Mouse (Mus musculus) liver, postnatal 0 days (tissue): ENCODE results near the gene Camta1. TPM values are rescaled to one million over a fixed set of nuclear protein-coding genes. Genes with fewer than 3 reads are reported as not detected.

Source experiments
- ATAC-seq: fragments of 200-750 bp; cut with Nextera tagmentation; 2 replicates; pipeline ENCODE4 v1.8.0; 2017; ENCODE audit warnings: mild to moderate bottlenecking, moderate library complexity
- DNase-seq: peaks from one replicate; pipeline ENCODE4 v3.0.0-alpha.2; 2016
- H3K27ac ChIP-seq: fragments of 300-500 bp; sonication (generic); 2 replicates; pipeline ENCODE4 v1.5.1; 2014; ENCODE audit warnings: antibody characterized with exemption, moderate library complexity, mild to moderate bottlenecking, low read depth
- H3K27me3 ChIP-seq: fragments of 300-500 bp; sonication (generic); 2 replicates; pipeline ENCODE4 v1.6.1; 2014; ENCODE audit warnings: low read length, control low read depth, mixed read lengths; ENCODE audit not compliant: insufficient read depth
- H3K36me3 ChIP-seq: fragments of 300-500 bp; sonication (generic); replicated peaks from 2 replicates; pipeline ENCODE4 v1.6.1; 2014; ENCODE audit warnings: mild to moderate bottlenecking, control low read depth, low read length, moderate library complexity, mixed read lengths; ENCODE audit not compliant: insufficient read depth
- H3K4me1 ChIP-seq: fragments of 300-500 bp; sonication (generic); 2 replicates; pipeline ENCODE4 v1.6.1; 2014; ENCODE audit warnings: antibody characterized with exemption, mild to moderate bottlenecking, control low read depth; ENCODE audit not compliant: insufficient read depth
- H3K4me2 ChIP-seq: fragments of 300-500 bp; sonication (generic); 2 replicates; pipeline ENCODE4 v1.6.1; 2014; ENCODE audit warnings: low read depth, mild to moderate bottlenecking, low read length, moderate library complexity, mixed read lengths
- H3K4me3 ChIP-seq: fragments of 300-500 bp; sonication (generic); 2 replicates; pipeline ENCODE4 v1.5.1; 2014; ENCODE audit warnings: low read depth, low read length
- H3K9ac ChIP-seq: fragments of 300-500 bp; sonication (generic); replicated peaks from 2 replicates; pipeline ENCODE4 v1.6.1; 2014; ENCODE audit warnings: mild to moderate bottlenecking, moderate library complexity
- H3K9me3 ChIP-seq: fragments of 300-500 bp; sonication (generic); 2 replicates; pipeline ENCODE4 v1.6.1; 2016; ENCODE audit warnings: mild to moderate bottlenecking, control low read depth, low read length, mixed read lengths
- CTCF ChIP-seq: sonication (generic); IDR thresholded peaks from 2 replicates; pipeline ENCODE4 v1.5.1; 2016; ENCODE audit warnings: antibody characterized with exemption, low read depth
- EP300 ChIP-seq: IDR thresholded peaks from 2 replicates; pipeline ENCODE4 v1.6.1; 2016; ENCODE audit warnings: antibody characterized with exemption, low read depth, mild to moderate bottlenecking
- WGBS: fragments of 180-500 bp; shearing (Covaris S2); extraction: QIAGEN DNeasy Blood & Tissue Kit; methylation state at CpG from one replicate; pipeline ENCODE4 v1.1.7; 2014; ENCODE audit not compliant: insufficient replicate concordance; 5-methylcytosine and 5-hydroxymethylcytosine counted together
- polyA plus RNA-seq: library from polyadenylated mRNA; unstranded; fragments of >200 nt; fragmentation: Nextera tagmentation; extraction: Ambion mirVana; gene quantifications from 2 replicates; pipeline ENCODE4 v1.2.1, GENCODE M21; 2015

The Camta1 gene
- polyA plus RNA-seq, 1 experiment from 2014 or later, result 48.3 TPM

DNA sequence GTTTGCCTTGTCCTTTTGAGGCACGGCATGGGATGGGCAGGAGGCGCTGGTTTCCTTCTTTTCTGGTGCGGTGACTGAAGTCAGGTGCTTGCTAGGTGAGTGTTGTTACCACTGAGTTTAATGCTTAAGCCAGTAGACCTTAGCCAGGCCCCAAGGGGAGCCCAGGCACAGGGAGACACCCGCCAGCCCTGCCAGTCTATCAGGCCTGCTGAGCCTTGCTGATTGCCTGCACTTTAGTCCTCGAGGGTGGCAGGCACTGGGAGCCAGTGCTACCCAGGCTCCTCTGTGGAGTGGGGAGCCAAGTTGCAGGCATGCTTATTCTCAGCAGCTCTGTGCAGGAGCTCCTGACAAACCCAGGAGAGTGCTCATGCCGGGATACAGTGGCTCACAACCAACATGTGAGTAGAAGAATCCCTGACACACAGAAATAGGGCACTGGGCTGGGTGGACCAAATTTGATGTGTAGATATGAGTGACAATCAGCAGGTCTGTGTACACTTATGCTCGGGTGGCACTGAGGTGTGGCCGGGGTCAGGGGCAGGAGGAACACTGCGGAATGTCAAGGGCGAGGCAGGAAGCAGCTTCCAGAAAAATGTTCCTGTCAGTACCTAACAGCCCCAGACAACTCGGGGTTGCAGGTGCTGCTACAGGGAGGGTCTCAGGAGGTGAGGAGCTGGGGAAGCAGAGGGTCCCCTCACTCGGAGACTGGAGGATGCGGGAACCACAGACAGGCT is 638.2 kb downstream of the Camta1 start:
- ATAC-seq (no peak), DNase-seq (no peak)
- Histone ChIP-seq H3K4me1 (peaks cover 16% of the 10 kb centered on the region), H3K4me2 (no peak overlapping the region), H3K9ac (no peak overlapping the region), H3K27me3 (no peaks in the 10 kb centered on the region), H3K27ac (no peak overlapping the region), H3K9me3 (no peaks in the 10 kb centered on the region), H3K36me3 (no peaks in the 10 kb centered on the region), H3K4me3 (no peak overlapping the region)
- no peak for TF ChIP-seq EP300
- TF ChIP-seq CTCF, result no peak
- 62% methylated on average over 13 of the region's 13 CpGs for WGBS

DNA sequence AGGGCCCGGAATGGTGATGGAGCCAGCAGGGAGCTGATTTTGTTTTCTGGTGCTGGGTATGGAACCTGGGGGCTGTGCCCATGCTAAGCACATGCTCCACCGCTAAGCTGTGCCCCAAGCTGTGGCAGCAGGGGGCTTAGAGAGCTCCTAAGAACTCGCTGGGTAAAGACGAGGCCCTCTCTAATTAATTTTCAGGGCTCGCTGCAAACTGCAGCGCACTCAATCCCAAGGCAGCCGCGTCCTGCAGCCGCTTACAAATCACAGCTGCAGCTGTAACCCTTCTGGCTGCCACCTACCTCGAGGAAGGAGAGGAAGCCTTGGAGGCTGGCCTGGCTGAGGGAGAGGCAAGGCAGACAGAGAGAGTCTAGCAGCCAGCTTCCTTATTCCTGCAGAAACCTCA is 639.0 kb downstream of the Camta1 start:
- Histone ChIP-seq H3K9me3 (no peaks in the 10 kb centered on the region), H3K36me3 (no peaks in the 10 kb centered on the region), H3K9ac (no peak overlapping the region), H3K27me3 (no peaks in the 10 kb centered on the region), H3K4me3 (no peak overlapping the region), H3K4me1 (peaks cover 16% of the 10 kb centered on the region), H3K4me2 (no peak overlapping the region), H3K27ac (no peak overlapping the region)
- ATAC-seq (no peak), DNase-seq (no peak)
- 37% methylated on average over 10 of the region's 10 CpGs for WGBS
- TF ChIP-seq EP300 (no peak), CTCF (no peak)

DNA sequence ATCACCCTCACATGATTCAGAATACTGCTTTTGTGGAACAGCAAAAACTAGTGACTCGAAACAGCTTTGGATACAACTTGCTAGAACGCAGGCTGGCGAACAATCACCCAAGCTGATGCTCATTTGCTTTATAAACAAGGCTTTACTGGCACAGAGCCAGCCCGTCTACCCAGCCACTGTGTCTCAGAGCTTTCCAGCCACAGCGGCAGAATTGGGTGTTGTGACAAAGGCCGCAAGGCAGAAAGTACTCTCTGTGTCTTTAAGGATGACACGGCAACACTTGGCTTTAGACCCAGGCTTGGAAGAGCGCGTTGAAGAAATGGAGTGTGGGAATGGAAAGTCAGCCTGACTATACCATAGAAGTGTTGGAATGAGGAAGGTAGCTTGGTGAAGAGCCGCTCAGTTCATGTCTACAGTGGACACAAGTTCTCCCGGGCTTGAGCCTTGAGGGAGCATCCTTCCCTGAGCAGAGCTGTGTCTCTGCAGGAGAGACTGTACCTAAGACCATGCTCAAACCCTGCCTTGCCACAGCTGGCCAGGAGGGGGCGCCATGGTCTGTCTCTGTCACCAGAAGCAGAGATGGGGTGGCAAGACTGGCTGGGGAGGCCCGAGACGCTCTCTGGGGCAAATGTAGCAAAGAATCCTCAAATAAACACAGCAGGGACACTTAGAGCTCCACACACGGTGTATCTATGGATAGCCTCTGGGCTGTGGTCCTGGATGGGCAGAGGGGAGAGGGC is 645.0 kb downstream of the Camta1 start:
- Histone ChIP-seq H3K4me1 (peaks cover 4% of the 10 kb centered on the region), H3K9me3 (no peaks in the 10 kb centered on the region), H3K27me3 (no peaks in the 10 kb centered on the region), H3K36me3 (no peaks in the 10 kb centered on the region), H3K27ac (no peak overlapping the region), H3K9ac (no peak overlapping the region), H3K4me3 (no peak overlapping the region), H3K4me2 (no peak overlapping the region)
- ATAC-seq (no peak), DNase-seq (peak; percentile 22)
- WGBS, result 71% methylated on average over 15 of the region's 15 CpGs
- TF ChIP-seq EP300 (no peak), CTCF (peak; percentile 35)

- Histone ChIP-seq H3K4me2 (no peak overlapping the region), H3K27ac (no peak overlapping the region), H3K4me3 (no peak overlapping the region), H3K27me3 (no peaks in the 10 kb centered on the region), H3K9me3 (no peaks in the 10 kb centered on the region), H3K4me1 (peaks cover 4% of the 10 kb centered on the region), H3K9ac (no peak overlapping the region), H3K36me3 (no peaks in the 10 kb centered on the region)
- no peak for ATAC-seq
- no peak for TF ChIP-seq EP300
- TF ChIP-seq CTCF, result no peak
- DNase-seq, result no peak
- 53% methylated on average over 4 of the region's 4 CpGs for WGBS
These were observed 645.8 kb downstream of the Camta1 start for GRCm38 (mm10) chr4:151215866-151216265.

DNA sequence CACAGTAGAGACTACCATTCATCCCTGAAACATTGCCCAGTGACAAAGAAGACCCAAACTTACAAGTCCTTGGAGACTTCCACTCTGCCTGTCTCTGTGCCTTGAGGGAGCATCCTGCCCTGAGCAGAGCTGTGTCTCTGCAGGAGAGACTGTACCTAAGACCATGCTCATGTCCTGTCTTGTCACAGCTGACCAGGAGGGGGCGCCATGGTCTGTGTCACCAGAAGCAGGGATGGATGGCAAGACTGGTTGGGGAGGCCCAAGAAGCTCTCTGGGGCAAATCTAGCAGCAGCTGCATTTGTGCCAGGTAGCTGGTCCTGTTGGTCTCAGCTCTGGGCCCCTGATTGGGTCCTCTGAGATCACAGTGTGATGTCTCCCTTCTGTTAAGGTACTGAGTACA is 646.5 kb downstream of the Camta1 start:
- Histone ChIP-seq H3K4me1 (peaks cover 4% of the 10 kb centered on the region), H3K4me3 (no peak overlapping the region), H3K9me3 (no peaks in the 10 kb centered on the region), H3K27me3 (no peaks in the 10 kb centered on the region), H3K4me2 (no peak overlapping the region), H3K9ac (no peak overlapping the region), H3K27ac (no peak overlapping the region), H3K36me3 (no peaks in the 10 kb centered on the region)
- 19% methylated on average over 1 of the region's 1 CpGs for WGBS
- ATAC-seq, result no peak
- peak; percentile 23 for DNase-seq
- TF ChIP-seq EP300, result no peak
- peak; percentile 31; the same call in 1 of the 2 replicates for TF ChIP-seq CTCF

DNA sequence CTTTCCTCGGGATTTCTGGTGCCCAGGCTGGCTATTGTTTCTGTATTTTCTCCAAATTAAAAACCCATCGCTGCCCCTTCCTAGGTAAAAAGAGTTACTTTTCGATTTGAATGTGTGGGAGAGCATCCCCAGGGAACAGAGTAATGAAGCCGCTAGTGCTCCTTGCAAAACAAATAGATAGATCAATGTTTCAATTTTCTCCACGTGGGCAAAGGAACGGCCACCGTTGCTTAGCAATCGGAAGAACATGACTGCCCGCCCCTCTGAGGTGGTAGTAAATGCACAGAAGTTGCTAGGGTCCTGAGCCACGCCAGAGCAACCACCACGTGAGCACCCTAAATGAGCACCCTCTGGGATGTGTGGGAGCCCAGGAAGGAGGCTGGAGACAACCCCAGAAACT is 648.2 kb downstream of the Camta1 start:
- no peak overlapping the region for H3K9ac ChIP-seq
- H3K27me3 ChIP-seq, result no peaks in the 10 kb centered on the region
- peaks cover 1% of the 10 kb centered on the region for H3K4me1 ChIP-seq
- H3K27ac ChIP-seq, result no peak overlapping the region
- ATAC-seq (no peak), DNase-seq (no peak)
- no peaks in the 10 kb centered on the region for H3K36me3 ChIP-seq
- WGBS, result 59% methylated on average over 11 of the region's 11 CpGs
- H3K4me3 ChIP-seq, result no peak overlapping the region
- H3K9me3 ChIP-seq, result no peaks in the 10 kb centered on the region
- H3K4me2 ChIP-seq, result no peak overlapping the region
- TF ChIP-seq CTCF (no peak), EP300 (no peak)
